Mouse (Mus musculus) c-Kit-positive CD71-positive TER-119-negative erythroid progenitor cells, embryonic 14.5 days (primary cell): ENCODE data around the gene Tyw5.

Source experiments
- DNase-seq: peaks from one replicate; pipeline ENCODE4 v3.0.0-alpha.2; 2013; ENCODE audit warnings: low read depth

The Tyw5 gene

GRCm38 (mm10) chr1:57406187-57407151 is at the start of gene Tyw5, which contains the start of gene Maip1:
Tyw5 (minus strand) TSS chr1:57407101.
Maip1 (plus strand) TSS chr1:57406328.
- peak; percentile 73 for DNase-seq

GRCm38 (mm10) chr1:57450241-57450640 is 43.3 kb upstream of the Tyw5 start:
- DNase-seq: no peak

- no peak for DNase-seq
Measured at GRCm38 (mm10) chr1:57445679-57446078, 38.8 kb upstream of the Tyw5 start.

GRCm38 (mm10) chr1:57440771-57441170 is 33.9 kb upstream of the Tyw5 start:
- no peak for DNase-seq

- no peak for DNase-seq
Measured at GRCm38 (mm10) chr1:57439026-57439425, 32.1 kb upstream of the Tyw5 start.

- no peak for DNase-seq
Measured at GRCm38 (mm10) chr1:57436954-57437353, 30.1 kb upstream of the Tyw5 start.

GRCm38 (mm10) chr1:57436408-57436807 is 29.5 kb upstream of the Tyw5 start:
- DNase-seq: peak; percentile 75

GRCm38 (mm10) chr1:57433141-57433540 is 26.2 kb upstream of the Tyw5 start:
- DNase-seq: no peak

- no peak for DNase-seq
Measured at GRCm38 (mm10) chr1:57429786-57430483, 23.0 kb upstream of the Tyw5 start.

- DNase-seq: no peak
Measured at GRCm38 (mm10) chr1:57428368-57429308, 21.7 kb upstream of the Tyw5 start.

GRCm38 (mm10) chr1:57423696-57424095 is 16.8 kb upstream of the Tyw5 start:
- DNase-seq: no peak

- no peak for DNase-seq
Measured at GRCm38 (mm10) chr1:57413397-57413796, 6.5 kb upstream of the Tyw5 start.

GRCm38 (mm10) chr1:57408994-57409393 is 2.1 kb upstream of the Tyw5 start:
- DNase-seq: no peak

GRCm38 (mm10) chr1:57402116-57402515 is 4.8 kb downstream of the Tyw5 start:
- DNase-seq: no peak

- DNase-seq: no peak
Measured at GRCm38 (mm10) chr1:57400877-57401276, 6.0 kb downstream of the Tyw5 start.

- no peak for DNase-seq
Measured at GRCm38 (mm10) chr1:57400321-57400720, 6.6 kb downstream of the Tyw5 start.

- peak; percentile 45 for DNase-seq
Measured at GRCm38 (mm10) chr1:57394051-57394450, 12.8 kb downstream of the Tyw5 start.

GRCm38 (mm10) chr1:57392417-57392816 is 14.5 kb downstream of the Tyw5 start:
- no peak for DNase-seq

GRCm38 (mm10) chr1:57390993-57391790 is 15.7 kb downstream of the Tyw5 start:
- no peak for DNase-seq

GRCm38 (mm10) chr1:57388402-57389155 is 18.3 kb downstream of the Tyw5 start:
- no peak for DNase-seq
